ENCODE assay signal across 9 mouse cellular contexts in genomic region chr13:56755871-56756270, GRCm38 (mm10). TPM values are rescaled to one million over a fixed set of nuclear protein-coding genes. Genes with fewer than 3 reads are reported as not detected.
DNase-seq lines count a peak whose midpoint lies in the region; ATAC-seq and TF ChIP-seq lines count a peak whose summit lies in the region.
"Had no signal": no experiment of that assay in that cellular context is flagged by ENCODE, and none has a peak within 500 bp of the region (broad histone marks: within the 10 kb centered on the region; RNA-seq: fewer than 3 reads in every experiment).

No protein-coding gene starts in this region.

- no peaks in the 10 kb centered on the region for H3K36me3 ChIP-seq in liver, embryonic 11.5 days (ENCODE audit: control insufficient read depth, insufficient read depth, low read length)
- H3K36me3 ChIP-seq in liver, embryonic 14.5 days (replicated peaks; ENCODE audit: control insufficient read depth, insufficient read depth, low read depth): no peaks in the 10 kb centered on the region
- H3K36me3 ChIP-seq in neural tube, embryonic 15.5 days: no peaks in the 10 kb centered on the region
- H3K36me3 ChIP-seq in forebrain, embryonic 12.5 days (replicated peaks): no peaks in the 10 kb centered on the region
- H3K36me3 ChIP-seq: hindbrain, embryonic 15.5 days had no signal

- no peak overlapping the region for H3K4me3 ChIP-seq in liver, embryonic 11.5 days (ENCODE audit: low read depth, low read length)
- no peak overlapping the region for H3K4me3 ChIP-seq in liver, embryonic 14.5 days (ENCODE audit: insufficient read depth in 1 of 2, low read depth in 2 of 2, low read length in 2 of 2)
- H3K4me3 ChIP-seq in neural tube, embryonic 15.5 days (replicated peaks): no peak overlapping the region
- H3K4me3 ChIP-seq in forebrain, embryonic 12.5 days (replicated peaks): no peak overlapping the region
- H3K4me3 ChIP-seq: hindbrain, embryonic 15.5 days had no signal

- H3K27ac ChIP-seq in liver, embryonic 11.5 days (ENCODE audit: low read depth, low read length): no peak overlapping the region
- H3K27ac ChIP-seq in liver, embryonic 14.5 days: no peak overlapping the region
- no peak overlapping the region for H3K27ac ChIP-seq in neural tube, embryonic 15.5 days (replicated peaks)
- H3K27ac ChIP-seq in forebrain, embryonic 12.5 days: no peak overlapping the region
- H3K27ac ChIP-seq: hindbrain, embryonic 15.5 days had no signal

- peak; percentile 36 for DNase-seq in liver
- no peak for DNase-seq in liver, embryonic 11.5 days (ENCODE audit: low spot score)
- DNase-seq in adrenal gland, postnatal 36 days: peak; percentile 57 to 68
- no peak for DNase-seq in liver, embryonic 14.5 days (ENCODE audit: low read depth in 3 of 3, low spot score in 3 of 3)
- DNase-seq in thymus, postnatal 0 days (ENCODE audit: low spot score): peak; percentile 57
- no peak for DNase-seq in cerebellum, postnatal 4 days (ENCODE audit: low spot score in 2 of 2)

- H3K4me2 ChIP-seq in liver, embryonic 11.5 days: no peak overlapping the region
- no peak overlapping the region for H3K4me2 ChIP-seq in liver, embryonic 14.5 days (ENCODE audit: low read depth)
- no peak overlapping the region for H3K4me2 ChIP-seq in neural tube, embryonic 15.5 days
- H3K4me2 ChIP-seq in forebrain, embryonic 12.5 days: no peak overlapping the region
- H3K4me2 ChIP-seq: hindbrain, embryonic 15.5 days had no signal

- H3K4me1 ChIP-seq in liver, embryonic 11.5 days (replicated peaks; ENCODE audit: control insufficient read depth, insufficient read depth, low read length): peaks cover 7% of the 10 kb centered on the region; the same call in 1 of the 2 replicates
- H3K4me1 ChIP-seq in liver, embryonic 14.5 days (replicated peaks; ENCODE audit: control insufficient read depth in 2 of 2, insufficient read depth in 2 of 2, low read length in 1 of 2): no peaks in the 10 kb centered on the region
- H3K4me1 ChIP-seq in neural tube, embryonic 15.5 days: peaks cover 25% of the 10 kb centered on the region
- H3K4me1 ChIP-seq in forebrain, embryonic 12.5 days: peaks cover 26% of the 10 kb centered on the region

- TF ChIP-seq CTCF in liver, embryonic 14.5 days (IDR thresholded peaks at IDR 0.05; ENCODE audit: low read depth): peak; percentile 68

- 57% methylated on average over 6 of the region's 6 CpGs for WGBS in liver, embryonic 11.5 days
- WGBS in liver, embryonic 14.5 days (ENCODE audit: insufficient replicate concordance): 47% methylated on average over 6 of the region's 6 CpGs
- WGBS in neural tube, embryonic 15.5 days: 71% methylated on average over 6 of the region's 6 CpGs
- 65% methylated on average over 6 of the region's 6 CpGs for WGBS in forebrain, embryonic 12.5 days

- no peak overlapping the region for H3K9ac ChIP-seq in liver, embryonic 11.5 days (ENCODE audit: low read depth, low read length)
- no peak overlapping the region for H3K9ac ChIP-seq in liver, embryonic 14.5 days (replicated peaks)
- H3K9ac ChIP-seq in neural tube, embryonic 15.5 days (replicated peaks): no peak overlapping the region
- no peak overlapping the region for H3K9ac ChIP-seq in forebrain, embryonic 12.5 days
- H3K9ac ChIP-seq: hindbrain, embryonic 15.5 days had no signal

- no peak for TF ChIP-seq EP300 in liver, embryonic 14.5 days (IDR thresholded peaks at IDR 0.05; ENCODE audit: low read depth)

- H3K9me3 ChIP-seq in liver, embryonic 11.5 days (ENCODE audit: control insufficient read depth, low read length): no peaks in the 10 kb centered on the region
- H3K9me3 ChIP-seq in liver, embryonic 14.5 days (ENCODE audit: control insufficient read depth, low read length): no peaks in the 10 kb centered on the region
- no peaks in the 10 kb centered on the region for H3K9me3 ChIP-seq in neural tube, embryonic 15.5 days (replicated peaks)
- no peaks in the 10 kb centered on the region for H3K9me3 ChIP-seq in forebrain, embryonic 12.5 days
- H3K9me3 ChIP-seq: hindbrain, embryonic 15.5 days had no signal

- peaks cover 53% of the 10 kb centered on the region for H3K27me3 ChIP-seq in liver, embryonic 11.5 days (replicated peaks; ENCODE audit: control insufficient read depth, insufficient read depth, low read length)
- H3K27me3 ChIP-seq in liver, embryonic 14.5 days (ENCODE audit: control insufficient read depth, insufficient read depth, low read length): peaks cover 35% of the 10 kb centered on the region
- H3K27me3 ChIP-seq in neural tube, embryonic 15.5 days (replicated peaks): peaks cover 56% of the 10 kb centered on the region
- H3K27me3 ChIP-seq in forebrain, embryonic 12.5 days: peaks cover 61% of the 10 kb centered on the region

- no peak for ATAC-seq in liver, embryonic 11.5 days (replicated peaks; ENCODE audit: low FRiP score)
- ATAC-seq in liver, embryonic 14.5 days (ENCODE audit: insufficient read depth): no peak
- no peak for ATAC-seq in neural tube, embryonic 15.5 days (ENCODE audit: low FRiP score)
- ATAC-seq in forebrain, embryonic 12.5 days (ENCODE audit: low FRiP score): no peak

RNA-seq across cellular contexts. Expression of gene Gm45623, which starts 2.2 kb away (rescaled TPM):
- not detected in 2 replicates for polyA plus RNA-seq in liver, embryonic 11.5 days (2014; fragmentation: Nextera tagmentation; extraction: Ambion mirVana)
- total RNA-seq in adrenal gland, postnatal 36 days (2021): not detected
- not detected in 2 replicates for polyA plus RNA-seq in liver, embryonic 14.5 days (2012; rRNA removed)
- polyA plus RNA-seq in liver, embryonic 14.5 days (2014; fragmentation: Nextera tagmentation; extraction: Ambion mirVana): not detected in 2 replicates
- 0.17 and 0.27 TPM in 2 replicates for polyA plus RNA-seq in thymus, postnatal 0 days (2015; fragmentation: Nextera tagmentation; extraction: Ambion mirVana)
- polyA plus RNA-seq in neural tube, embryonic 15.5 days (2015; fragmentation: Nextera tagmentation; extraction: Ambion mirVana): 2.1 and 2.7 TPM in 2 replicates
- 0.22 and 0.38 TPM in 2 replicates for polyA plus RNA-seq in forebrain, embryonic 12.5 days (2016; fragmentation: Nextera tagmentation; extraction: Ambion mirVana)

RNA-seq across cellular contexts. Expression of gene Smad5, which starts 53.1 kb away (rescaled TPM):
- 16.8 and 18.5 TPM in 2 replicates for polyA plus RNA-seq in liver, embryonic 11.5 days (2014; fragmentation: Nextera tagmentation; extraction: Ambion mirVana)
- total RNA-seq in adrenal gland, postnatal 36 days (2021): 10 to 100 TPM; 57.2 to 59.9 TPM
- polyA plus RNA-seq in liver, embryonic 14.5 days (2012; rRNA removed): 4.1 and 5.0 TPM in 2 replicates
- polyA plus RNA-seq in liver, embryonic 14.5 days (2014; fragmentation: Nextera tagmentation; extraction: Ambion mirVana): 4.0 and 4.2 TPM in 2 replicates
- polyA plus RNA-seq in thymus, postnatal 0 days (2015; fragmentation: Nextera tagmentation; extraction: Ambion mirVana): 13.1 and 13.7 TPM in 2 replicates
- 16.3 and 19.0 TPM in 2 replicates for polyA plus RNA-seq in neural tube, embryonic 15.5 days (2015; fragmentation: Nextera tagmentation; extraction: Ambion mirVana)
- polyA plus RNA-seq in forebrain, embryonic 12.5 days (2016; fragmentation: Nextera tagmentation; extraction: Ambion mirVana): 46.3 and 51.0 TPM in 2 replicates

Comparison
In these comparisons a context has a peak if more than half of its experiments do, and no peak if none do; other contexts are left out.
1. DNase-seq: peak in liver (single experiment), adrenal gland, postnatal 36 days (2 of 2) and thymus, postnatal 0 days (single experiment); none in liver, embryonic 11.5 days (single experiment), liver, embryonic 14.5 days (0 of 3) and cerebellum, postnatal 4 days (0 of 2).